Mouse (Mus musculus) intestine, embryonic 15.5 days (tissue): Measurements from ENCODE around the gene Scarb1. TPM values are rescaled to one million over a fixed set of nuclear protein-coding genes. Genes with fewer than 3 reads are reported as not detected.

ENCODE experiments used
- ATAC-seq: fragments of 200-750 bp; cut with Nextera tagmentation; 2 replicates; pipeline ENCODE4 v1.8.0; 2017; ENCODE audit warnings: moderate TSS enrichment, moderate library complexity
- H3K27ac ChIP-seq: fragments of 300-500 bp; sonication (generic); 2 replicates; pipeline ENCODE4 v1.5.1; 2015; ENCODE audit warnings: mild to moderate bottlenecking, inconsistent platforms
- H3K27me3 ChIP-seq: fragments of 300-500 bp; sonication (generic); replicated peaks from 2 replicates; pipeline ENCODE4 v1.6.1; 2015; ENCODE audit warnings: inconsistent platforms
- H3K36me3 ChIP-seq: fragments of 300-500 bp; sonication (generic); 2 replicates; pipeline ENCODE4 v1.6.1; 2015; ENCODE audit warnings: inconsistent platforms
- H3K4me1 ChIP-seq: fragments of 300-500 bp; sonication (generic); replicated peaks from 2 replicates; pipeline ENCODE4 v1.6.1; 2015; ENCODE audit warnings: inconsistent platforms
- H3K4me2 ChIP-seq: fragments of 300-500 bp; sonication (generic); replicated peaks from 2 replicates; pipeline ENCODE4 v1.6.1; 2015; ENCODE audit warnings: mild to moderate bottlenecking, inconsistent platforms
- H3K4me3 ChIP-seq: fragments of 300-500 bp; sonication (generic); replicated peaks from 2 replicates; pipeline ENCODE4 v1.5.1; 2015; ENCODE audit warnings: inconsistent platforms
- H3K9ac ChIP-seq: fragments of 300-500 bp; sonication (generic); 2 replicates; pipeline ENCODE4 v1.6.1; 2015; ENCODE audit warnings: inconsistent platforms
- H3K9me3 ChIP-seq: fragments of 300-500 bp; sonication (generic); 2 replicates; pipeline ENCODE4 v1.6.1; 2016; ENCODE audit warnings: inconsistent platforms
- WGBS: fragments of 180-500 bp; shearing (Covaris S2); methylation state at CpG from one replicate; pipeline ENCODE4 v1.1.7; 2015; 5-methylcytosine and 5-hydroxymethylcytosine counted together
- polyA plus RNA-seq: library from polyadenylated mRNA; unstranded; fragments of >200 nt; fragmentation: Nextera tagmentation; extraction: Ambion mirVana; gene quantifications from 2 replicates; pipeline ENCODE4 v1.2.1, GENCODE M21; 2015

Gene Scarb1
- polyA plus RNA-seq, 1 experiment from 2014 or later: 59.3 TPM

- H3K27ac ChIP-seq: no peak overlapping the region
- H3K9ac ChIP-seq: no peak overlapping the region
- no peak overlapping the region for H3K4me3 ChIP-seq
- H3K4me1 ChIP-seq: 0 out of 2 replicates have a peak, but pooled peaks cover 6% of the 10 kb centered on the region
- no peaks in the 10 kb centered on the region for H3K27me3 ChIP-seq
- H3K36me3 ChIP-seq: no peaks in the 10 kb centered on the region
- no peak for ATAC-seq
- H3K9me3 ChIP-seq: no peaks in the 10 kb centered on the region
- 94% methylated on average over 9 of the region's 9 CpGs for WGBS
- H3K4me2 ChIP-seq: no peak overlapping the region
These were observed 53.7 kb downstream of the Scarb1 start for GRCm38 (mm10) chr5:125287053-125287655.

- ATAC-seq: no peak
- Histone ChIP-seq H3K9me3 (no peaks in the 10 kb centered on the region), H3K9ac (no peak overlapping the region), H3K4me3 (no peak overlapping the region), H3K36me3 (no peaks in the 10 kb centered on the region), H3K27ac (no peak overlapping the region), H3K4me2 (no peak overlapping the region), H3K4me1 (0 out of 2 replicates have a peak, but pooled peaks cover 6% of the 10 kb centered on the region), H3K27me3 (no peaks in the 10 kb centered on the region)
- 92% methylated on average over 11 of the region's 11 CpGs for WGBS
These were observed 54.8 kb downstream of the Scarb1 start for GRCm38 (mm10) chr5:125286090-125286489.

GRCm38 (mm10) chr5:125283748-125284640 lies 56.9 kb downstream of the Scarb1 start:
- Histone ChIP-seq H3K27me3 (no peaks in the 10 kb centered on the region), H3K4me3 (peak overlapping the region; percentile 20), H3K4me2 (peak overlapping the region; percentile 57), H3K9me3 (no peaks in the 10 kb centered on the region), H3K9ac (no peak overlapping the region), H3K4me1 (0 out of 2 replicates have a peak, but pooled peaks cover 6% of the 10 kb centered on the region), H3K27ac (no peak overlapping the region), H3K36me3 (no peaks in the 10 kb centered on the region)
- WGBS: 18% methylated on average over 35 of the region's 35 CpGs
- peak; percentile 92 for ATAC-seq

- H3K4me1 ChIP-seq: 0 out of 2 replicates have a peak, but pooled peaks cover 6% of the 10 kb centered on the region
- H3K9ac ChIP-seq: no peak overlapping the region
- H3K4me3 ChIP-seq: no peak overlapping the region
- no peak overlapping the region for H3K27ac ChIP-seq
- no peaks in the 10 kb centered on the region for H3K36me3 ChIP-seq
- H3K27me3 ChIP-seq: no peaks in the 10 kb centered on the region
- ATAC-seq: no peak
- WGBS: 67% methylated on average over 7 of the region's 7 CpGs
- H3K4me2 ChIP-seq: no peak overlapping the region
- H3K9me3 ChIP-seq: no peaks in the 10 kb centered on the region
These were observed 61.7 kb downstream of the Scarb1 start for GRCm38 (mm10) chr5:125279216-125279615.

- Histone ChIP-seq H3K4me1 (peaks cover 4% of the 10 kb centered on the region; the same call in 1 of the 2 replicates), H3K4me2 (no peak overlapping the region), H3K9ac (no peak overlapping the region), H3K27me3 (no peaks in the 10 kb centered on the region), H3K27ac (no peak overlapping the region), H3K4me3 (no peak overlapping the region), H3K9me3 (no peaks in the 10 kb centered on the region), H3K36me3 (no peaks in the 10 kb centered on the region)
- 25% methylated on average over 6 of the region's 6 CpGs for WGBS
- no peak for ATAC-seq
These were observed 62.6 kb downstream of the Scarb1 start for GRCm38 (mm10) chr5:125278314-125278713.

GRCm38 (mm10) chr5:125277313-125277712 lies 63.6 kb downstream of the Scarb1 start:
- ATAC-seq: no peak
- 89% methylated on average over 6 of the region's 6 CpGs for WGBS
- H3K9me3 ChIP-seq: no peaks in the 10 kb centered on the region

GRCm38 (mm10) chr5:125276765-125277164 lies 64.1 kb downstream of the Scarb1 start:
- Histone ChIP-seq H3K9ac (no peak overlapping the region), H3K4me2 (no peak overlapping the region), H3K27me3 (no peaks in the 10 kb centered on the region), H3K4me1 (peaks cover 4% of the 10 kb centered on the region; the same call in 1 of the 2 replicates), H3K36me3 (no peaks in the 10 kb centered on the region), H3K4me3 (no peak overlapping the region), H3K27ac (no peak overlapping the region), H3K9me3 (no peaks in the 10 kb centered on the region)
- WGBS: 87% methylated on average over 4 of the region's 4 CpGs
- no peak for ATAC-seq

More at GRCm38 (mm10) chr5:125277313-125277712, 63.6 kb downstream of the Scarb1 start:
- no peak overlapping the region for H3K4me2 ChIP-seq
- no peaks in the 10 kb centered on the region for H3K27me3 ChIP-seq
- peaks cover 4% of the 10 kb centered on the region; the same call in 1 of the 2 replicates for H3K4me1 ChIP-seq
- H3K4me3 ChIP-seq: no peak overlapping the region
- no peaks in the 10 kb centered on the region for H3K36me3 ChIP-seq
- no peak overlapping the region for H3K9ac ChIP-seq
- no peak overlapping the region for H3K27ac ChIP-seq

GRCm38 (mm10) chr5:125275315-125275714 lies 65.6 kb downstream of the Scarb1 start:
- 66% methylated on average over 8 of the region's 8 CpGs for WGBS
- Histone ChIP-seq H3K27ac (no peak overlapping the region), H3K27me3 (no peaks in the 10 kb centered on the region), H3K9me3 (no peaks in the 10 kb centered on the region), H3K9ac (no peak overlapping the region), H3K4me3 (no peak overlapping the region), H3K4me1 (peaks cover 4% of the 10 kb centered on the region), H3K36me3 (no peaks in the 10 kb centered on the region), H3K4me2 (no peak overlapping the region)
- no peak for ATAC-seq

- Histone ChIP-seq H3K27ac (no peak overlapping the region), H3K4me1 (peaks cover 4% of the 10 kb centered on the region), H3K4me2 (no peak overlapping the region), H3K9me3 (no peaks in the 10 kb centered on the region), H3K36me3 (no peaks in the 10 kb centered on the region), H3K27me3 (no peaks in the 10 kb centered on the region), H3K9ac (no peak overlapping the region), H3K4me3 (no peak overlapping the region)
- WGBS: 86% methylated on average over 3 of the region's 3 CpGs
- no peak for ATAC-seq
These were observed 66.1 kb downstream of the Scarb1 start for GRCm38 (mm10) chr5:125274773-125275172.

GRCm38 (mm10) chr5:125274182-125274581 lies 66.7 kb downstream of the Scarb1 start:
- Histone ChIP-seq H3K9ac (no peak overlapping the region), H3K4me3 (no peak overlapping the region), H3K4me2 (no peak overlapping the region), H3K4me1 (peaks cover 4% of the 10 kb centered on the region), H3K27me3 (0 out of 2 replicates have a peak, but pooled peaks cover under 1% of the 10 kb centered on the region), H3K36me3 (no peaks in the 10 kb centered on the region), H3K27ac (no peak overlapping the region), H3K9me3 (no peaks in the 10 kb centered on the region)
- ATAC-seq: no peak
- WGBS: 77% methylated on average over 2 of the region's 2 CpGs

- no peak overlapping the region for H3K9ac ChIP-seq
- H3K27ac ChIP-seq: no peak overlapping the region
- no peak overlapping the region for H3K4me3 ChIP-seq
- peaks cover 4% of the 10 kb centered on the region for H3K4me1 ChIP-seq
- no peaks in the 10 kb centered on the region for H3K9me3 ChIP-seq
- H3K36me3 ChIP-seq: no peaks in the 10 kb centered on the region
- H3K27me3 ChIP-seq: 0 out of 2 replicates have a peak, but pooled peaks cover 4% of the 10 kb centered on the region
- no peak overlapping the region; the same call in 1 of the 2 replicates for H3K4me2 ChIP-seq
- 18% methylated on average over 8 of the region's 8 CpGs for WGBS
- ATAC-seq: peak; percentile 60
These were observed 67.2 kb downstream of the Scarb1 start for GRCm38 (mm10) chr5:125273666-125274109.

- Histone ChIP-seq H3K9me3 (no peaks in the 10 kb centered on the region), H3K4me3 (no peak overlapping the region), H3K4me1 (peaks cover 13% of the 10 kb centered on the region), H3K4me2 (no peak overlapping the region), H3K36me3 (no peaks in the 10 kb centered on the region), H3K27ac (no peak overlapping the region), H3K9ac (no peak overlapping the region), H3K27me3 (0 out of 2 replicates have a peak, but pooled peaks cover 4% of the 10 kb centered on the region)
- 85% methylated on average over 10 of the region's 10 CpGs for WGBS
- ATAC-seq: no peak
These were observed 68.5 kb downstream of the Scarb1 start for GRCm38 (mm10) chr5:125272231-125272988.
